Mouse (Mus musculus) spleen, adult 2 months (tissue): Measurements from ENCODE around the gene Thy1.

ENCODE experiments used
- CTCF ChIP-seq: fragments of 200-500 bp; IDR thresholded peaks from 2 replicates; pipeline ENCODE4 v1.5.1; 2011; ENCODE audit warnings: mild to moderate bottlenecking, inconsistent platforms; ENCODE audit not compliant: insufficient read depth, insufficient read length, insufficient replicate concordance; ENCODE audit errors: extremely low read depth
- POLR2A ChIP-seq: fragments of 200-500 bp; IDR thresholded peaks from 2 replicates; pipeline ENCODE4 v1.6.1; 2011; ENCODE audit warnings: low read depth, low read length, inconsistent platforms

GRCm38 (mm10) chr9:44033317-44033716 is 9.9 kb upstream of the Thy1 start:
- TF ChIP-seq POLR2A (no peak), CTCF (no peak)
